Mouse (Mus musculus) right cerebral cortex, adult 2 months (tissue): ENCODE data around the gene Gtf2i.

Experiments
- DNase-seq, 2 experiments: peaks; one replicate each; pipeline ENCODE4 v3.0.0; 2021 to 2022; ENCODE audit warnings: low spot score in 2 of 2

Gene Gtf2i

GRCm38 (mm10) chr5:134277109-134277508, 37.5 kb downstream of the Gtf2i start:
- DNase-seq: no peak

- no peak for DNase-seq
Observed at GRCm38 (mm10) chr5:134275556-134275955, 39.0 kb downstream of the Gtf2i start.

- no peak for DNase-seq
Observed at GRCm38 (mm10) chr5:134275021-134275420, 39.5 kb downstream of the Gtf2i start.

- no peak for DNase-seq
Observed at GRCm38 (mm10) chr5:134273761-134274160, 40.8 kb downstream of the Gtf2i start.

GRCm38 (mm10) chr5:134272761-134273160, 41.8 kb downstream of the Gtf2i start:
- DNase-seq: no peak

- DNase-seq: no peak
Observed at GRCm38 (mm10) chr5:134271421-134271820, 43.1 kb downstream of the Gtf2i start.

DNA sequence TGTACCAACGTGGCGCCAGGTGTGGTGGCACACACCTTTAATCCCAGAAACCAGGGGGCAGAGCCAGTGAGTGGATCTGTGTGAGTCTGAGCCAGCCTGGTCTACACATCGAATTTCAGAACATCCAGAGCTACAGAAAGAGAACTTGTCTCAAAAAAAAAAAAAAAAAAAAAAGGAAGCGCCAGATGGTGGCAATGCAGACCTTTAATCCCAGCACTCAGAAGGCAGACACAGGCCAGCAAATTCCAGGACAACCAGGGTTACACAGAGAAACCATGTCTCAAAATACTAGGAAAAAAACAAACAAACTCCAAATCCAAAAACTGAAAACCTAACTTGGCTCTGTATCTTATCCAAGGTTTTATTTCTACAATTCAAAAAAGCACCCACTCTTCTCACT, 44.0 kb downstream of the Gtf2i start:
- DNase-seq: no peak

DNA sequence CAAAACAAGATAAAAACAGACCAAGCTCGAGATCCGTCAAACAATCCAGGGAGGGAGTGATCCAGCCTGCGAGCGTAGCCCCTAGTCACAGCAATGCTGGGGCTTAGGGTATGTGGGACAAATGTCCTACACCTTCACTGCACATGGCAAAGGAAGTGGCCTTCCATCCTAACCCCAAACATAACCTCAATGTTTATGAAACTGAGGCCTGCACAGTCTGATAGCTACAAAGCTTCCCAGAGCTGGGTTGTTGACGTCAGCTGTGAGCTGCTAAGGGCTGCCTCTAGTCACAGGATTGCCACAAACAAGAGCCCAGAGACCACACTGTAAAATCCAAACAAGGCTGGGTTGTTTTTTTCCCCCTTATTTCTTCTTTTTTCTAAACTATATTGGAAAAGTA, 44.8 kb downstream of the Gtf2i start:
- no peak for DNase-seq

GRCm38 (mm10) chr5:134268751-134269150, 45.8 kb downstream of the Gtf2i start:
- no peak for DNase-seq

- DNase-seq: peak in 1 of 2 experiments; percentile 41
Observed at GRCm38 (mm10) chr5:134266404-134266803, 48.2 kb downstream of the Gtf2i start.

- no peak for DNase-seq
Observed at GRCm38 (mm10) chr5:134265890-134266289, 48.7 kb downstream of the Gtf2i start.

GRCm38 (mm10) chr5:134260001-134260636, 54.4 kb downstream of the Gtf2i start:
- no peak for DNase-seq

DNA sequence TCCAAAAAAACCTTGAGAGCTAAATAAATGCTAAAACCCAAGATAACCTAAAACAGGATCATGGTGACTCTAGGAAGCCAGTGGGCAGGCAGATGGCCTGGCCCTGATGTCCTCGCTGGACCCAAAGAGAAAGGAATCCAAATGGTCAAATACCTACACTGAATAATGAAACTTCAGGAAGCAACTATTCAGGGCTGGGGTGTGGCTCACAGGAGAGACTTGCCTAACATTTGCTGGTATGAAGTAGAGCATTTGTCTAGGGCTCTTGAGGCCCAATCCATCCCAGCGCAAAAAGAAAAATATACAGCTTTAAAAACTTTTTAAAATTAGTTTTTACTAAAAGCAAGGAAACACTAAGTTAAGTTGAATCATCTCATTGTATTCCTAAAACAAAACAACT, 55.6 kb downstream of the Gtf2i start:
- no peak for DNase-seq

DNA sequence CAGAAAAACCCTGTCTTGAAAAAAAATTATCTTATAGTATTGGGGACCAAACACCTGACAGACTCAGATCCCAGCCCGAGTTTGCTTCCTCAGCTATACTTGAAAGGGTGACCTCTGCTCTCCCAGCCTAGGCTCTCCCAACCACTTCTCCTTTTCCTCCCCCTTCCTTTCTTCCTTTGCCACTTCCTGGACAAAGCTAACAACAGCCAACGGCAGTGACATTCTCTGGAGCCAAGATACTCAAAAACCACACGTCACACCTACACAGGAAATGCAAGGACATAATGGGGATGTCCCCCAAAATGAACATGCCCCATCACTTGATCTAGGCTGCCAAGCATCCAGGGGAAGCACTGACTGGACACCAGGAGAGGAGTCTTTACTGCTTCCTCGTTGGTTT, 56.2 kb downstream of the Gtf2i start:
- no peak for DNase-seq

GRCm38 (mm10) chr5:134257349-134258031, 57.1 kb downstream of the Gtf2i start:
- no peak for DNase-seq

DNA sequence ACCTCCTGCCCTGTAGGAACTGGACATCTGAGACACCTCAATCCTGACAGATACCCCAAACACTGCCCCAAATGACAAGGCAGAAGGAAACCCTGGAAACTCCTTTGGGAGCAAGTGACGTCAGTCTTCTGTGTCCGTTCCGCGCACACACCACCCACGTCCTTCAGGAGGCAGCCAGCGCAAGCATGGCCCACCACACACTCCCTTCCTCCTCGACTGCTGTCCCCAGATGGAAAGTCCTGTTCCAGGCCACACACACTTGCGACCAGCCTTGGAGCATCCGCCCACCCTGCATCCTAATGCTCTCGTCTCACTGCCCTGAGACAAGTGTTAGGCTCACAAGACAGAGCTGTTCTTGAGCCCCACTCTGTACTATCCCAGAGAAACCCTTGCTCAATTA, 59.3 kb downstream of the Gtf2i start:
- peak; percentile 61 to 66 for DNase-seq

DNA sequence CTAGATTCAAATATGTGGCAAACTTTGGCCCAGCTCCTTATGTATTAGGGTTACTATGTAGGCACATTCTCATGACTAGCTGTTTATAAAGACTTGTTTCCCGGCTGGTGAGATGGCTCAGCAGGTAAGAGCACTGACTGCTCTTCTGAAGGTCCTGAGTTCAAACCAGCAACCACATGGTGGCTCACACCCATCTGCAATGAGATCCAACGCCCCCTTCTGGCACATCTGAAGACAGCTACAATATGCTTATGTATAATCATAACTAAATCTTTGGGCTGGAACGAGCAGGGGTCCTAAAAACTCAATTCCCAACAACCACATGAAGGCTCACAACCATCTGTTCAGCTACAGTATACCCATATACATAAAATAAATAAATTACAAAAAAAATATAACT, 60.8 kb downstream of the Gtf2i start:
- no peak for DNase-seq

GRCm38 (mm10) chr5:134251083-134251482, 63.5 kb downstream of the Gtf2i start:
- no peak for DNase-seq

DNA sequence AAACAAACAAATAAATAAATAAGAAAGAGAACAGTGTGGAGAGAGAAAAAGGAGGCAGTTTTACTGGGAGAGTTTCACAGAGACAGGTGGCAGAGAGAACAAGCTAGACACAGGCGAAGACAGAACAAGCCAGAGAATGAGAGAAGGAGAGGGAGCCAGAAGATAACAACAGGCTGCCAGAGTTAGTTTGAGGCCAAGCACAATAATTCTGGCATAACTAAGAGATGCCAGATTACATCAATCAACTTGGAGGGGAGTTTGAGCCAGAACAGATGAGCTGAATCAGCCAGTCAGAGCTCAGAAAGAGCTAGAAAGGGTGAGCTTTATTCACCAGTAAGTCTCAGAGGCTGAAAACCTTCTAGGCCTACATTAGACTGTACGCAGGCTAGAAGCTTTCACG, 64.0 kb downstream of the Gtf2i start:
- no peak for DNase-seq

GRCm38 (mm10) chr5:134249245-134249649, 65.3 kb downstream of the Gtf2i start:
- DNase-seq: peak; percentile 58 to 69

- no peak for DNase-seq
Observed at GRCm38 (mm10) chr5:134248608-134249244, 65.8 kb downstream of the Gtf2i start.

DNA sequence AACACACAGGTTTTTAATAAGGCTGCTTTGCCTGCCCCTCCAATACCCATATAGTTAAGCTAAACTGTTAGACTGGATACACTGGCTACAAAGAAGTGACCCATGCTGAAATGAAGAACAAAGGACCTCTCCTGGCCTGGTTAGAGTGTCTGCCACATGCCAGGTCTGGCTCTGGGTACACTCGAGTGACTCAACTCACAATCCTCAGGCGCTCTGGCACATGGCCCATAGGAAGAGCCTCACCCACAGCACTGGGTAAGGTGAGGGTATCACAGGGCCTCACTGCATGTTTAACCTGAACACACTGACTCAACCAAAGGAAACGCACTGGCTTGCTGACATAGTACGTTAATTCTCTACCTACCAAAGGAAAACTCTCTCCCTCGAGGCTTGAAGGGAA, 68.4 kb downstream of the Gtf2i start:
- no peak for DNase-seq

DNA sequence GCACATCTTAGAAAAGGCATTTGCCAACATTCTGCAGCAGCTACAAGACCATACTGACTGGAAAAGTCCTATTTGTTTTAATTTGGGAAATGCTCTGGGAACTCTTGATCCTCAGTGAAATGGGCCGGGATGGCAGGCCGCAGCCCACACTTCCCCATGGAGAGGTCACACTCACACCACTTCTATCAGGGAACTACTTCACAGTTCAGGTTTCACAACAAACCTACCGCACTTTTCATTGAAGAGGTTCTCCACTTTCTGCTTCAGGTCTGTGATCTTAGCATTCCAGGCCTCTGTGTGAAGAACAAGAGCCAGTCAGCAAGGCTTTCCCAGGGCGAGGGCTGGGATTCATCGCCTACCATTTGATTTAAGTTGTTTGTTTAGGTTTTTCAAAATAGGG, 69.7 kb downstream of the Gtf2i start:
- no peak for DNase-seq
